Mouse (Mus musculus) lung, postnatal 0 days (tissue): Measurements from ENCODE around the gene Wap.

Source experiments
- CTCF ChIP-seq: IDR thresholded peaks from 2 replicates; pipeline ENCODE4 v1.5.1; 2016; ENCODE audit warnings: antibody characterized with exemption, mild to moderate bottlenecking
- EP300 ChIP-seq: IDR thresholded peaks from 2 replicates; pipeline ENCODE4 v1.6.1; 2016; ENCODE audit warnings: antibody characterized with exemption, mild to moderate bottlenecking, control low read depth

- TF ChIP-seq CTCF (no peak), EP300 (no peak)
These were observed 35.8 kb downstream of the Wap start for GRCm38 (mm10) chr11:6602662-6603061.
